Mouse (Mus musculus) hindbrain, postnatal 0 days (tissue): Measurements from ENCODE around the gene Aldh3b1. TPM values are rescaled to one million over a fixed set of nuclear protein-coding genes. Genes with fewer than 3 reads are reported as not detected.

Experiments used
- ATAC-seq: fragments of 200-750 bp; cut with Nextera tagmentation; 2 replicates; pipeline ENCODE4 v1.8.0; 2017; ENCODE audit warnings: mild to moderate bottlenecking, moderate TSS enrichment, moderate library complexity
- DNase-seq: peaks from one replicate; pipeline ENCODE4 v3.0.0-alpha.2; 2015; ENCODE audit warnings: low spot score
- H3K27ac ChIP-seq: fragments of 300-500 bp; sonication (generic); 2 replicates; pipeline ENCODE4 v1.5.1; 2014; ENCODE audit warnings: mild to moderate bottlenecking
- H3K27me3 ChIP-seq: fragments of 300-500 bp; sonication (generic); 2 replicates; pipeline ENCODE4 v1.6.1; 2014; ENCODE audit warnings: low read length, mixed read lengths; ENCODE audit not compliant: insufficient read depth
- H3K36me3 ChIP-seq: fragments of 300-500 bp; sonication (generic); 2 replicates; pipeline ENCODE4 v1.6.1; 2014; ENCODE audit warnings: low read length, mixed read lengths; ENCODE audit not compliant: insufficient read depth
- H3K4me1 ChIP-seq: fragments of 300-500 bp; sonication (generic); 2 replicates; pipeline ENCODE4 v1.6.1; 2014; ENCODE audit warnings: antibody characterized with exemption, low read length, mixed read lengths; ENCODE audit not compliant: insufficient read depth
- H3K4me2 ChIP-seq: fragments of 300-500 bp; sonication (generic); 2 replicates; pipeline ENCODE4 v1.6.1; 2014; ENCODE audit warnings: low read depth, mild to moderate bottlenecking, low read length, moderate library complexity, mixed read lengths
- H3K4me3 ChIP-seq: fragments of 300-500 bp; sonication (generic); 2 replicates; pipeline ENCODE4 v1.5.1; 2014; ENCODE audit warnings: low read length
- H3K9ac ChIP-seq: fragments of 300-500 bp; sonication (generic); replicated peaks from 2 replicates; pipeline ENCODE4 v1.6.1; 2014; ENCODE audit warnings: mild to moderate bottlenecking, low read length, moderate library complexity, mixed read lengths
- H3K9me3 ChIP-seq: fragments of 300-500 bp; sonication (generic); 2 replicates; pipeline ENCODE4 v1.6.1; 2016; ENCODE audit warnings: low read length, mixed read lengths
- CTCF ChIP-seq: IDR thresholded peaks from 2 replicates; pipeline ENCODE4 v1.5.1; 2016; ENCODE audit warnings: antibody characterized with exemption, control low read depth, low read depth
- WGBS: fragments of 180-500 bp; shearing (Covaris S2); extraction: QIAGEN DNeasy Blood & Tissue Kit; methylation state at CpG from one replicate; pipeline ENCODE4 v1.1.7; 2014; 5-methylcytosine and 5-hydroxymethylcytosine counted together
- polyA plus RNA-seq: library from polyadenylated mRNA; unstranded; fragments of >200 nt; fragmentation: Nextera tagmentation; extraction: Ambion mirVana; gene quantifications from 2 replicates; pipeline ENCODE4 v1.2.1, GENCODE M21; 2015
- total RNA-seq: library from RNA; depleted of rRNA; stranded (reverse); fragments of >200 nt; gene quantifications from 2 replicates; pipeline ENCODE4 v1.2.3, GENCODE M21; 2014

Aldh3b1 gene
- total and polyA plus RNA-seq, 2 experiments from 2014 or later: 3.0 to 3.5 TPM

- ATAC-seq (no peak), DNase-seq (no peak)
- 94% methylated on average over 4 of the region's 4 CpGs for WGBS
- H3K9ac ChIP-seq: no peak overlapping the region
- no peak overlapping the region for H3K27ac ChIP-seq
- no peak for TF ChIP-seq CTCF
- no peaks in the 10 kb centered on the region for H3K9me3 ChIP-seq
- H3K36me3 ChIP-seq: no peaks in the 10 kb centered on the region; the same call in 1 of the 2 replicates
- H3K4me1 ChIP-seq: no peaks in the 10 kb centered on the region
- no peak overlapping the region for H3K4me3 ChIP-seq
- no peak overlapping the region for H3K4me2 ChIP-seq
- no peaks in the 10 kb centered on the region for H3K27me3 ChIP-seq
Observed at GRCm38 (mm10) chr19:3899618-3900017, 30.0 kb downstream of the Aldh3b1 start.

DNA sequence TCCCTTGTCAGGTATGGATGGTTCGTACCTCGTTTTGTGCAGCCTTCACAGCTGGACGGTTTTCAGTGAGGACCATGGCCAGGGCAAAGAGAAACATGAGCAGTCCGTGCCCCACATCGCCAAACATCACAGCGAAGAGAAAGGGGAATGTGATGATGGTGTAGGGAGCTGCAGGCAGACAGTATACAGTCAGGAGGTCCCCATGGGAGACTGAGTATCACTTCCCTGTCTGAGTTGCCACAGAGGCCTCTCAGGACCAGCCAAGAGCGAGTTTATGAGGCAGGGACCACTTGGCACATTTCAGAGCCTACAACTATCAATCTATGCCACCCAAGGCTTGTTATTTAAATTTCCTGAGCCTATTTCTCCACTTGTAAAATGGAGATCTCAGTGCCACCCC, 30.7 kb downstream of the Aldh3b1 start:
- DNase-seq (no peak), ATAC-seq (no peak)
- Histone ChIP-seq H3K9me3 (no peaks in the 10 kb centered on the region), H3K4me2 (no peak overlapping the region), H3K9ac (no peak overlapping the region), H3K27me3 (no peaks in the 10 kb centered on the region), H3K4me1 (no peaks in the 10 kb centered on the region), H3K27ac (no peak overlapping the region), H3K4me3 (no peak overlapping the region), H3K36me3 (peaks cover under 1% of the 10 kb centered on the region)
- no peak for TF ChIP-seq CTCF
- 82% methylated on average over 7 of the region's 7 CpGs for WGBS

- no peak overlapping the region for H3K4me3 ChIP-seq
- H3K4me2 ChIP-seq: no peak overlapping the region
- ATAC-seq: no peak
- no peak overlapping the region for H3K27ac ChIP-seq
- H3K9ac ChIP-seq: no peak overlapping the region
- DNase-seq: no peak
- H3K27me3 ChIP-seq: no peaks in the 10 kb centered on the region
- H3K36me3 ChIP-seq: peaks cover 15% of the 10 kb centered on the region
- no peaks in the 10 kb centered on the region for H3K9me3 ChIP-seq
- 95% methylated on average over 5 of the region's 5 CpGs for WGBS
- no peak for TF ChIP-seq CTCF
- no peaks in the 10 kb centered on the region for H3K4me1 ChIP-seq
Observed at GRCm38 (mm10) chr19:3897557-3897956, 32.1 kb downstream of the Aldh3b1 start.

DNA sequence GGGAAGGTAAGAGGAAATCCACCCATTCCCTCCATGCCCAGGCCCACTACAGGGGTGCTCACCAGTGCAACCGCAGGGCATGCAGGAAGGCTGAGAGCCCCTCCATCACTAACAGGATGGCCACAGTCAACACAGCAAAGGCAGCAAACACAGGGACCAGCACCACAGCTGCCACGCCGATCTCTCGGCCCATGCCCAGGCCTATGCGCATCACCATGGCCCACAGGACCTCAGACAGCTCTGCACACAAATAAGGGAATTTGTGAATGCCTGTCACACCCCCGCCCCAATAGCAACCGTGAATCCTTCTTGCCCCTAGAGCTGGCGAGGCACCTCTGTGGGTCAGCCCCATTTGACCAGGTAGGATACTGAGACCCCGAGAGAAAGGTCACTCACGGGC, 33.4 kb downstream of the Aldh3b1 start:
- Histone ChIP-seq H3K4me1 (no peaks in the 10 kb centered on the region), H3K9ac (no peak overlapping the region), H3K36me3 (peaks cover 26% of the 10 kb centered on the region), H3K27me3 (no peaks in the 10 kb centered on the region), H3K9me3 (no peaks in the 10 kb centered on the region), H3K27ac (peak overlapping the region; percentile 69), H3K4me2 (no peak overlapping the region), H3K4me3 (no peak overlapping the region)
- DNase-seq (no peak), ATAC-seq (no peak)
- TF ChIP-seq CTCF: no peak
- WGBS: 93% methylated on average over 10 of the region's 10 CpGs

GRCm38 (mm10) chr19:3895171-3895631, 34.4 kb downstream of the Aldh3b1 start:
- TF ChIP-seq CTCF: no peak
- Histone ChIP-seq H3K27me3 (no peaks in the 10 kb centered on the region), H3K9ac (no peak overlapping the region), H3K4me1 (no peaks in the 10 kb centered on the region), H3K4me2 (no peak overlapping the region), H3K9me3 (no peaks in the 10 kb centered on the region), H3K4me3 (no peak overlapping the region), H3K27ac (peak overlapping the region; percentile 69), H3K36me3 (peaks cover 28% of the 10 kb centered on the region)
- peak; percentile 96 for ATAC-seq
- 20% methylated on average over 3 of the region's 3 CpGs for WGBS
- peak; percentile 67 for DNase-seq

- peaks cover 35% of the 10 kb centered on the region for H3K36me3 ChIP-seq
- DNase-seq (no peak), ATAC-seq (no peak)
- 89% methylated on average over 2 of the region's 2 CpGs for WGBS
- H3K9me3 ChIP-seq: no peaks in the 10 kb centered on the region
- no peak for TF ChIP-seq CTCF
- no peak overlapping the region for H3K4me3 ChIP-seq
- H3K27ac ChIP-seq: peak overlapping the region; percentile 69; the same call in 1 of the 2 replicates
- H3K4me1 ChIP-seq: no peaks in the 10 kb centered on the region
- no peaks in the 10 kb centered on the region for H3K27me3 ChIP-seq
- H3K4me2 ChIP-seq: no peak overlapping the region
- H3K9ac ChIP-seq: no peak overlapping the region
Observed at GRCm38 (mm10) chr19:3894294-3894693, 35.3 kb downstream of the Aldh3b1 start.

- no peak overlapping the region for H3K9ac ChIP-seq
- H3K4me3 ChIP-seq: no peak overlapping the region
- ATAC-seq (no peak), DNase-seq (no peak)
- no peaks in the 10 kb centered on the region for H3K4me1 ChIP-seq
- no peak overlapping the region for H3K27ac ChIP-seq
- TF ChIP-seq CTCF: no peak
- WGBS: 83% methylated on average over 4 of the region's 4 CpGs
- H3K9me3 ChIP-seq: no peaks in the 10 kb centered on the region
- H3K4me2 ChIP-seq: no peak overlapping the region
- no peaks in the 10 kb centered on the region for H3K27me3 ChIP-seq
- peaks cover 42% of the 10 kb centered on the region for H3K36me3 ChIP-seq
Observed at GRCm38 (mm10) chr19:3893545-3894116, 36.0 kb downstream of the Aldh3b1 start.
